Mouse (Mus musculus): ENCODE measurements at regions not wholly inside any gene's neighbourhood (a gene's known extent, or its start where the extent isn't known, plus 50 kb on each side); places are given as distances from the start of the nearest gene placed in this dataset.

DNA sequence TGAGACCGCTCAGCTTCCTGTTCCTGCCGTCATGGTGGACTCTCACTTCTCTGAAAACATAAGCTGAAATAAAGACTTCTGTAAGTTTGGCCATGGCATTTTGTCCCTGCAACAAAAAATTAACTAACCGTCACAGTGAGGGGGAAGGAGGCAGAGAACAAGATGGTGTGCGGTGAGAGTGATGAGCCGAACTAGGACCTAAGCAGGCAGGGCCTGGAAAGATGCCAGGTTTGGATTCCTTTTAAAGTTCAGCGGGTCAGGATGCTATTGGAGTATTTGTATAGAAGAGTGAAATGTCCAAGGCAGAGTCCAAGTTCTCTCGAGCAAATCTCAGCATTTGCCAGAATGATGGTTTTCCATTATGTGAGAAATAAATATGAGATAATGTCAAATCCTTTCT is 312.3 kb downstream of the Gm49356 start:
- Histone ChIP-seq H3K36me3 (no peaks in the 10 kb centered on the region), H3K9me3 (no peaks in the 10 kb centered on the region), H3K4me2 (no peak overlapping the region), H3K27me3 (no peaks in the 10 kb centered on the region), H3K9ac (replicated peaks) (no peak overlapping the region), H3K4me1 (replicated peaks) (peaks cover 32% of the 10 kb centered on the region), H3K4me3 (replicated peaks) (no peak overlapping the region), H3K27ac (no peak overlapping the region)
- 80% methylated on average over 7 of the region's 7 CpGs for WGBS
- no peak for ATAC-seq (ENCODE audit: insufficient number of reproducible peaks, insufficient read depth, low FRiP score, low TSS enrichment, low read depth)

- Histone ChIP-seq H3K4me1 (replicated peaks) (peaks cover 25% of the 10 kb centered on the region), H3K27ac (no peak overlapping the region), H3K9ac (replicated peaks) (no peak overlapping the region), H3K36me3 (no peaks in the 10 kb centered on the region), H3K4me2 (no peak overlapping the region), H3K4me3 (replicated peaks) (no peak overlapping the region), H3K27me3 (no peaks in the 10 kb centered on the region), H3K9me3 (no peaks in the 10 kb centered on the region)
- 82% methylated on average over 19 of the region's 19 CpGs for WGBS
- ATAC-seq (ENCODE audit: insufficient number of reproducible peaks, insufficient read depth, low FRiP score, low TSS enrichment, low read depth) = no peak
Measured at GRCm38 (mm10) chr15:59201894-59202670, 313.0 kb downstream of the Gm49356 start.

DNA sequence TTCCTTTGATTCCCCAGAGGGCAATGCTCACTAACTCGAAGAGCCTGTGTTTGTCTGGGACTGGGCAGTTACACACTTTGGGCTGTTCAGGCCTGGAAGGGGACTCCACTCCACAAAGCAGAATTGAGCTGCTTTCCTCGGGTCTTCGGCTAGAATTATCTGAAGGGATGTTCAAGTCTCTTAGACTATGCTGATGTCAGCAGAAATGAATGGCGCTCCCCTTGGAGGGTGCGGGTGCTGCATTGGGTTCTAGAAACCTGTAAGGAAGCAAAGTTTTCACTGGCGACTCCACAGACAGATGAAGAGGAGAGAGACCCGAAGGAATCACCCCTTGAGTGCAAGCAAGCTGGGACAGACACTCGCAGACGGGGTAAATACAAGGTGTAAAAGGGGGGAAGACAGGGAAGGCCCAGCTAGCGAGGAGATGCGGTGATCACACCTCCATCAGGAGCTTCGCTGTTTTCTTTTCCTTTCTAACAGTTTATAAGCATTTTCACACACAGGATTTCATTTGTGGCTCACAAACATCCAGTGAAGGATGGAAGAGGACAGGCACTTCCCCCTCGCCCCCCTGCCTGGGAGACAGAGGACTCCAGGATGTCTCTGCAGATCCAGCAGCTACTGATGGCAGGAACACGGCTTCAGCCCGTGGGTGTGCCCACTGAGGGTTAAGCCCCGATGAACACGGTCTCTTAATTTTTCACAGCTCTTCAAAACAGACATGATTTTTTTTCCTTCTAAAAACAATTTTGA is 314.2 kb downstream of the Gm49356 start:
- Histone ChIP-seq H3K4me2 (no peak overlapping the region), H3K27ac (no peak overlapping the region), H3K36me3 (no peaks in the 10 kb centered on the region), H3K9ac (replicated peaks) (no peak overlapping the region), H3K27me3 (no peaks in the 10 kb centered on the region), H3K9me3 (no peaks in the 10 kb centered on the region), H3K4me1 (replicated peaks) (peaks cover 13% of the 10 kb centered on the region), H3K4me3 (replicated peaks) (no peak overlapping the region)
- ATAC-seq (ENCODE audit: insufficient number of reproducible peaks, insufficient read depth, low FRiP score, low TSS enrichment, low read depth) = no peak
- 74% methylated on average over 17 of the region's 17 CpGs for WGBS

- H3K27ac ChIP-seq = no peak overlapping the region
- 0 out of 2 replicates have a peak, but pooled peaks cover 10% of the 10 kb centered on the region for H3K4me1 ChIP-seq (replicated peaks)
- H3K4me2 ChIP-seq = no peak overlapping the region
Measured at GRCm38 (mm10) chr15:59203850-59204625, 314.9 kb downstream of the Gm49356 start.

DNA sequence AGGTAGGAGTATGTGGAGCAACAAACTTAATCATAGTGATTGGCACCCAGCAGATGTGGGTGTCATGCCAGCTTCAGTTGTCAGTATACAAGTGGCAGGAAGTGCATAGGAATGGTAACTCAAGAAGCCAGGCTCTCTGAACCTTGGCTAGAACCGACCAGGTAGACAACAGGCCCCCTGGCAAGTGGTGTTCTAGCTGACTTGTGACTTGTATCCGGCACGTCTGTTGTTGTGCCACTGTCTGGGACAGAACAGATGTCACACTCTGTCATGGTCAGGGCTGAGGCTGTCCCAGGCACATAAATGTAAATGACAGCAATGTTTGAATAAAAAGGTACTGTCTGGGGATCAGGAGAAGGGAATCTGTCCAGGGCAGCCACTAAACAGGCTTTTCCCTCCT is 316.0 kb downstream of the Gm49356 start:
- WGBS = 85% methylated on average over 3 of the region's 3 CpGs
- H3K9me3 ChIP-seq = no peaks in the 10 kb centered on the region
- H3K4me3 ChIP-seq (replicated peaks) = no peak overlapping the region
- H3K9ac ChIP-seq (replicated peaks) = no peak overlapping the region
- ATAC-seq (ENCODE audit: insufficient number of reproducible peaks, insufficient read depth, low FRiP score, low TSS enrichment, low read depth) = no peak
- no peak overlapping the region for H3K4me2 ChIP-seq
- H3K27me3 ChIP-seq = no peaks in the 10 kb centered on the region
- H3K4me1 ChIP-seq (replicated peaks) = 0 out of 2 replicates have a peak, but pooled peaks cover 10% of the 10 kb centered on the region
- no peak overlapping the region for H3K27ac ChIP-seq
- H3K36me3 ChIP-seq = no peaks in the 10 kb centered on the region

More at GRCm38 (mm10) chr15:59203850-59204625, 314.9 kb downstream of the Gm49356 start:
- Histone ChIP-seq H3K36me3 (no peaks in the 10 kb centered on the region), H3K9me3 (no peaks in the 10 kb centered on the region), H3K4me3 (replicated peaks) (no peak overlapping the region), H3K9ac (replicated peaks) (no peak overlapping the region), H3K27me3 (no peaks in the 10 kb centered on the region)
- 67% methylated on average over 17 of the region's 17 CpGs for WGBS
- no peak for ATAC-seq (ENCODE audit: insufficient number of reproducible peaks, insufficient read depth, low FRiP score, low TSS enrichment, low read depth)

GRCm38 (mm10) chr15:59205544-59205943 is 316.4 kb downstream of the Gm49356 start:
- no peaks in the 10 kb centered on the region for H3K36me3 ChIP-seq
- H3K27me3 ChIP-seq = no peaks in the 10 kb centered on the region
- H3K27ac ChIP-seq = no peak overlapping the region
- 86% methylated on average over 7 of the region's 7 CpGs for WGBS
- no peaks in the 10 kb centered on the region for H3K9me3 ChIP-seq
- no peak overlapping the region for H3K9ac ChIP-seq (replicated peaks)
- H3K4me1 ChIP-seq (replicated peaks) = 0 out of 2 replicates have a peak, but pooled peaks cover 10% of the 10 kb centered on the region
- H3K4me3 ChIP-seq (replicated peaks) = no peak overlapping the region
- no peak overlapping the region for H3K4me2 ChIP-seq
- no peak for ATAC-seq (ENCODE audit: insufficient number of reproducible peaks, insufficient read depth, low FRiP score, low TSS enrichment, low read depth)

GRCm38 (mm10) chr15:59206636-59207035 is 317.5 kb downstream of the Gm49356 start:
- H3K36me3 ChIP-seq = no peaks in the 10 kb centered on the region
- H3K4me3 ChIP-seq (replicated peaks) = no peak overlapping the region
- H3K27me3 ChIP-seq = no peaks in the 10 kb centered on the region
- no peak overlapping the region for H3K4me2 ChIP-seq
- H3K4me1 ChIP-seq (replicated peaks) = 0 out of 2 replicates have a peak, but pooled peaks cover 10% of the 10 kb centered on the region
- no peak overlapping the region for H3K27ac ChIP-seq
- no peak overlapping the region for H3K9ac ChIP-seq (replicated peaks)
- no peak for ATAC-seq (ENCODE audit: insufficient number of reproducible peaks, insufficient read depth, low FRiP score, low TSS enrichment, low read depth)
- WGBS = 74% methylated on average over 7 of the region's 7 CpGs
- H3K9me3 ChIP-seq = no peaks in the 10 kb centered on the region

GRCm38 (mm10) chr15:59207976-59208375 is 318.9 kb downstream of the Gm49356 start:
- no peak overlapping the region for H3K4me3 ChIP-seq (replicated peaks)
- H3K9me3 ChIP-seq = no peaks in the 10 kb centered on the region
- H3K36me3 ChIP-seq = no peaks in the 10 kb centered on the region
- H3K9ac ChIP-seq (replicated peaks) = no peak overlapping the region
- WGBS = 83% methylated on average over 4 of the region's 4 CpGs
- H3K4me2 ChIP-seq = no peak overlapping the region
- no peaks in the 10 kb centered on the region for H3K27me3 ChIP-seq
- H3K4me1 ChIP-seq (replicated peaks) = 0 out of 2 replicates have a peak, but pooled peaks cover 5% of the 10 kb centered on the region
- no peak overlapping the region for H3K27ac ChIP-seq
- ATAC-seq (ENCODE audit: insufficient number of reproducible peaks, insufficient read depth, low FRiP score, low TSS enrichment, low read depth) = no peak

DNA sequence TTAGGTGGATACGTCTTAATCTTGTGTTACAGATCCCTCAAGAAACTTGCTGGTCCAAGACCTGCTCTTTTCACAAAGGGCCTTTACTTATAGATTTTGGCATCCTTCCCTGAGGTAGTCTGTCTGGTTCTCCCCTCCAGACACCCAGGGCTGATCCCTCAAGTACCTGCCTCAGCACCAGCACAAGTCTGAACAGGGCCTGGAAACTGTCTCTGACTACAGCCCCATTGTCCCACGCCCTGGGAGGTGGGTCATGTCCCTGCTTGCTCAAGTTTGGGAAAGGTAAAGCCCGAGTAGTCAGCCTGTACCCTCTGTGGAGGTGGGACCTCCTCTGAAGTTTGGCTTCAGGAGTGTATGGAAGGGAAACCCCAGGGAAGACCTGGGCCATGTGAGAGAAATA is 323.3 kb downstream of the Gm49356 start:
- H3K4me3 ChIP-seq (replicated peaks) = no peak overlapping the region
- no peak overlapping the region for H3K9ac ChIP-seq (replicated peaks)
- 68% methylated on average over 3 of the region's 3 CpGs for WGBS
- no peaks in the 10 kb centered on the region for H3K4me1 ChIP-seq (replicated peaks)
- no peaks in the 10 kb centered on the region for H3K36me3 ChIP-seq
- H3K27me3 ChIP-seq = no peaks in the 10 kb centered on the region
- H3K27ac ChIP-seq = no peak overlapping the region
- H3K9me3 ChIP-seq = no peaks in the 10 kb centered on the region
- no peak overlapping the region for H3K4me2 ChIP-seq
- no peak for ATAC-seq (ENCODE audit: insufficient number of reproducible peaks, insufficient read depth, low FRiP score, low TSS enrichment, low read depth)

DNA sequence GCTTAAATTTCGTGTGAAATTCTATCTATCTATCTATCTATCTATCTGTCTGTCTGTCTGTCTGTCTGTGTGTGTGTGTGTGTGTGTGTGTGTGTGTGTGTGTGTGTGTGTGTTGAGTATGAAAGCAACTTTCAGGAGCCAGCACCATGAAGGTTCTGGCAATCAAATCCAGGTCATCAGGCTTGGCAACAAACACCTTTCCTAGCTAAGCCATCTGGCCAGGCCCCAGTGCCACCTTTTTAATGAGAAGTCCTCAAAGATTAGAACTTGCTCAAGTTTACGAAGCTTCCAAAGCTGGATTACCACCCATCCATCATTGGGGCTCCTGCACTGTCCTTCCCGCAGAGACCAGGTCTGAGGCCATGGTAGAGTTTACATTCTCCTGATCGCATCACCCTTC is 325.0 kb downstream of the Gm49356 start:
- no peaks in the 10 kb centered on the region for H3K4me1 ChIP-seq (replicated peaks)
- no peak overlapping the region for H3K9ac ChIP-seq (replicated peaks)
- no peaks in the 10 kb centered on the region for H3K36me3 ChIP-seq
- H3K27ac ChIP-seq = no peak overlapping the region
- no peak overlapping the region for H3K4me3 ChIP-seq (replicated peaks)
- 82% methylated on average over 4 of the region's 4 CpGs for WGBS
- no peaks in the 10 kb centered on the region for H3K27me3 ChIP-seq
- no peaks in the 10 kb centered on the region for H3K9me3 ChIP-seq
- no peak for ATAC-seq (ENCODE audit: insufficient number of reproducible peaks, insufficient read depth, low FRiP score, low TSS enrichment, low read depth)
- H3K4me2 ChIP-seq = no peak overlapping the region

- Histone ChIP-seq H3K27ac (no peak overlapping the region), H3K9ac (replicated peaks) (no peak overlapping the region), H3K36me3 (no peaks in the 10 kb centered on the region), H3K4me2 (no peak overlapping the region), H3K27me3 (no peaks in the 10 kb centered on the region), H3K9me3 (no peaks in the 10 kb centered on the region), H3K4me3 (replicated peaks) (no peak overlapping the region), H3K4me1 (replicated peaks) (no peaks in the 10 kb centered on the region)
- WGBS = 84% methylated on average over 4 of the region's 4 CpGs
- ATAC-seq (ENCODE audit: insufficient number of reproducible peaks, insufficient read depth, low FRiP score, low TSS enrichment, low read depth) = no peak
Measured at GRCm38 (mm10) chr15:59215239-59215638, 326.1 kb downstream of the Gm49356 start.
